Mouse (Mus musculus): ENCODE measurements around the gene Krtap13. TPM values are rescaled to one million over a fixed set of nuclear protein-coding genes. Genes with fewer than 3 reads are reported as not detected.

Gene Krtap13
- polyA plus RNA-seq, 1 experiment from 2014 or later: not detected

DNA sequence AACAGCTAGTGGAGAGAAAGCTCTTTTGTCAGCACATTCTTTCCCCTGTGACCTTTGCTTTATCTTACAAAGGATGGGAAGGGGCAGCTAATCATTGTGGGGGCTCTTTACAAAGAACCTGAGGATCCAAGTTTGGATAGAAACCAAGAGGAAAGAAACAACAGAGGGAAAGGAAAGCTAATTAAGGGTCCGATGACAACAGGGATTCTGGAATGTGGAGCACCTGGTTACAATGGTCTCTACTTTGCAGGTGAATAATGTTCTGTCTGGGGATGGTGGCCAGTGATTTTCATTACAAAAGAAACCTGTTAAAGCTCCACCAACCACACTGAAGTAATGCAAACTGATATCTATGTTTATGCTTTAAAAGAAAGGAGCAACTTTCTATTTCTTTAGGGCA, 31.4 kb downstream of the Krtap13 start:
- Histone ChIP-seq H3K36me3 (ENCODE audit: control insufficient read depth, insufficient read depth, low read length) (no peaks in the 10 kb centered on the region), H3K4me1 (ENCODE audit: control insufficient read depth, insufficient read depth, low read length) (no peaks in the 10 kb centered on the region), H3K9ac (ENCODE audit: low read length) (no peak overlapping the region), H3K27me3 (ENCODE audit: control insufficient read depth, insufficient read depth, low read length) (no peaks in the 10 kb centered on the region), H3K4me2 (ENCODE audit: low read depth, low read length) (no peak overlapping the region), H3K4me3 (replicated peaks; ENCODE audit: low read length) (no peak overlapping the region), H3K27ac (ENCODE audit: low read length) (no peak overlapping the region), H3K9me3 (replicated peaks; ENCODE audit: control insufficient read depth, low read length) (no peaks in the 10 kb centered on the region)
- WGBS: 41% methylated on average over 1 of the region's 1 CpGs
- ATAC-seq (ENCODE audit: insufficient read depth, low FRiP score): no peak

DNA sequence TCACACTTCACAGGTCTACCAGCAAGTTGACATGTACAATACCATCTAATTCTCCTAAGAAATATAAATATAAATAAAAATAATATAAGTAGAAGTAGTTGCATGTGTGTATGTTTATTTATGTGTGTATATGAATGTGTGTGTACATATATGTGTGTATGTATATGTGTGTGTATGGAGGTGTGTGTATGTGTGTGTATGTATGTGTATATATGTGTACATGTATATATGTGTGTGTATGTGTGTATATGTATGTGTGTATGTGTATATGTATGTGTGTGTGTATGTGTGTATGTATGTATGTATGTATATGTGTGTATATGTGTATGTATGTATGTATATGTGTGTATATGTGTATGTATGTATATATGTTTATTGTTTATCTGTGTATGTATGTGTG, 34.9 kb downstream of the Krtap13 start:
- H3K4me2 ChIP-seq (ENCODE audit: low read depth, low read length): no peak overlapping the region
- no peaks in the 10 kb centered on the region for H3K9me3 ChIP-seq (replicated peaks; ENCODE audit: control insufficient read depth, low read length)
- H3K27ac ChIP-seq (ENCODE audit: low read length): no peak overlapping the region
- ATAC-seq (ENCODE audit: insufficient read depth, low FRiP score): no peak
- no peaks in the 10 kb centered on the region for H3K4me1 ChIP-seq (ENCODE audit: control insufficient read depth, insufficient read depth, low read length)
- no peaks in the 10 kb centered on the region for H3K27me3 ChIP-seq (ENCODE audit: control insufficient read depth, insufficient read depth, low read length)
- no peaks in the 10 kb centered on the region for H3K36me3 ChIP-seq (ENCODE audit: control insufficient read depth, insufficient read depth, low read length)
- no peak overlapping the region for H3K9ac ChIP-seq (ENCODE audit: low read length)
- H3K4me3 ChIP-seq (replicated peaks; ENCODE audit: low read length): no peak overlapping the region

DNA sequence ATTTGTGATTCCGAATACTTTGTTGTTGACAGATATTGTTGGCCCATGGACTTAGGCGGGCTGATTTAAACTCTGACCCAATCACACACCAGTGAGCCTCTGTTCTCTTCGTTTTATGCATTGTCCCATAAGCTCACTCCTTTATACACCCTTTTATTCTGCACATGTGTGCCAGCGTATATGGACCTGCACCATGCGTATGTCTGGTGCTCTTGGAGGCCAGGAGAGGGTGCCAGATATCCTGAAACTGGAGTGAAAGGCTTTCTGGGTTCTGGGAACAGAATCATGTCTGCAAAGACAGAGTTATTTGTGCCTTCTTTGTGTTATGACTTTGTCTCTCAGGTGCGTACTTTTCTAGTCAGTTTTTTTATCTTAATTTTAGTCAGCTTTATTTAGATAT, 40.2 kb downstream of the Krtap13 start:
- Histone ChIP-seq H3K27me3 (ENCODE audit: control insufficient read depth, insufficient read depth, low read length) (no peaks in the 10 kb centered on the region), H3K4me1 (ENCODE audit: control insufficient read depth, insufficient read depth, low read length) (no peaks in the 10 kb centered on the region), H3K27ac (ENCODE audit: low read length) (no peak overlapping the region), H3K4me3 (replicated peaks; ENCODE audit: low read length) (no peak overlapping the region), H3K4me2 (ENCODE audit: low read depth, low read length) (no peak overlapping the region), H3K9ac (ENCODE audit: low read length) (no peak overlapping the region), H3K9me3 (replicated peaks; ENCODE audit: control insufficient read depth, low read length) (no peaks in the 10 kb centered on the region), H3K36me3 (ENCODE audit: control insufficient read depth, insufficient read depth, low read length) (no peaks in the 10 kb centered on the region)
- ATAC-seq (ENCODE audit: insufficient read depth, low FRiP score): no peak
- 81% methylated on average over 6 of the region's 6 CpGs for WGBS

DNA sequence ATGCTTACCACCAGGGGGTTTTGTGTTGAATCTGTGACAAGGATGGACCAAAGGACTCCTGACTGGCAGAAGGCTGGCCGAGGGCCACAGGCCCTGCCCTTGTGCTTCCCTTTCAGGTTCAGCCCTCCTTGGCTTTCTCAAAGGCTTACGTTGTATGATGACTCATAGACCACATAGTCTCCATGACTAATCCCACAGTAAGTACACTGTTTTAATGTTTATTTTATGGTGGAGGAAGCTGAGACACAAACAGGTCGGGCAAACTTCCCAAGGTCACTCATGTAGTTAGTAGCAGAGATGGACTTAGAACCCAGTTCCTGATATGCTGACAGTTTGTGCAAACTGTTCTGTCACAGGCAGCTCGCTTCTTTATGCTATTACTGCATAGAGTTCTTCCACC, 40.7 kb downstream of the Krtap13 start:
- H3K9me3 ChIP-seq (replicated peaks; ENCODE audit: control insufficient read depth, low read length): no peaks in the 10 kb centered on the region
- peak; percentile 86; the same call in 1 of the 2 replicates for ATAC-seq (ENCODE audit: insufficient read depth, low FRiP score)
- H3K9ac ChIP-seq (ENCODE audit: low read length): no peak overlapping the region
- H3K4me1 ChIP-seq (ENCODE audit: control insufficient read depth, insufficient read depth, low read length): no peaks in the 10 kb centered on the region
- H3K27me3 ChIP-seq (ENCODE audit: control insufficient read depth, insufficient read depth, low read length): no peaks in the 10 kb centered on the region
- H3K4me3 ChIP-seq (replicated peaks; ENCODE audit: low read length): no peak overlapping the region
- H3K36me3 ChIP-seq (ENCODE audit: control insufficient read depth, insufficient read depth, low read length): no peaks in the 10 kb centered on the region
- no peak overlapping the region for H3K27ac ChIP-seq (ENCODE audit: low read length)
- WGBS: 56% methylated on average over 4 of the region's 4 CpGs
- H3K4me2 ChIP-seq (ENCODE audit: low read depth, low read length): no peak overlapping the region

DNA sequence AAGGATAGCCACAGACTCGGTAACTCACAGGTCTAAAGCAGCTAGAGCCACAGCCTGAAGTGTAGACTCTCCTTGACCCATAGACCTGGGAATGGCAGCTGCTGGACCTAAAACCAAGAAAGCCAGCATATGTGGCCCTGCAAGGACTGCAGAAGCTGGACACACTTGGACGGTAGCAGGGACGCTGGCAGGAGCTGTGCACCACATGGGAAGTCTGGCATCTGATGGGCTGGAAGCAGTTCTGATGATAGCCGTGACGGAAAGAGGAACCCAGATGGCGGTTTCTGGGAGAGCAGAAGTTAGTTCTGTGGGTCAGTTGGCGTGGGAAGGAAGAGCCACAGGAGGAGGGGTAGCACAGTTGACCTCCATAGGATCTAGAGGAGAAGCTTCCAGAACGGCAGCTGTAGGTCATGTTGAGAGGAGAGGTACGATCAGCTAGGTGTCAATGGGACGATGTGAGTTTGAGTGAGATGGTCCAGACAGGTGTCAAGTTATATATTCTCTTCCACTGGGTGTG, 43.9 kb downstream of the Krtap13 start, which contains the start of gene 2310061N02Rik:
2310061N02Rik (minus strand) TSS at position 467 of the 517 bp plus-strand sequence.
- no peaks in the 10 kb centered on the region for H3K9me3 ChIP-seq (replicated peaks; ENCODE audit: control insufficient read depth, low read length)
- H3K4me2 ChIP-seq (ENCODE audit: low read depth, low read length): no peak within 1 kb of the TSS
- 91% methylated on average over 10 of the region's 10 CpGs for WGBS
- H3K36me3 ChIP-seq (ENCODE audit: control insufficient read depth, insufficient read depth, low read length): no peaks in the 10 kb centered on the region
- H3K4me3 ChIP-seq (replicated peaks; ENCODE audit: low read length): no peak within 1 kb of the TSS
- no peaks in the 10 kb centered on the region for H3K27me3 ChIP-seq (ENCODE audit: control insufficient read depth, insufficient read depth, low read length)
- ATAC-seq (ENCODE audit: insufficient read depth, low FRiP score): no peak
- no peak within 1 kb of the TSS for H3K27ac ChIP-seq (ENCODE audit: low read length)
- H3K9ac ChIP-seq (ENCODE audit: low read length): no peak within 1 kb of the TSS
- H3K4me1 ChIP-seq (ENCODE audit: control insufficient read depth, insufficient read depth, low read length): no peaks in the 10 kb centered on the region

DNA sequence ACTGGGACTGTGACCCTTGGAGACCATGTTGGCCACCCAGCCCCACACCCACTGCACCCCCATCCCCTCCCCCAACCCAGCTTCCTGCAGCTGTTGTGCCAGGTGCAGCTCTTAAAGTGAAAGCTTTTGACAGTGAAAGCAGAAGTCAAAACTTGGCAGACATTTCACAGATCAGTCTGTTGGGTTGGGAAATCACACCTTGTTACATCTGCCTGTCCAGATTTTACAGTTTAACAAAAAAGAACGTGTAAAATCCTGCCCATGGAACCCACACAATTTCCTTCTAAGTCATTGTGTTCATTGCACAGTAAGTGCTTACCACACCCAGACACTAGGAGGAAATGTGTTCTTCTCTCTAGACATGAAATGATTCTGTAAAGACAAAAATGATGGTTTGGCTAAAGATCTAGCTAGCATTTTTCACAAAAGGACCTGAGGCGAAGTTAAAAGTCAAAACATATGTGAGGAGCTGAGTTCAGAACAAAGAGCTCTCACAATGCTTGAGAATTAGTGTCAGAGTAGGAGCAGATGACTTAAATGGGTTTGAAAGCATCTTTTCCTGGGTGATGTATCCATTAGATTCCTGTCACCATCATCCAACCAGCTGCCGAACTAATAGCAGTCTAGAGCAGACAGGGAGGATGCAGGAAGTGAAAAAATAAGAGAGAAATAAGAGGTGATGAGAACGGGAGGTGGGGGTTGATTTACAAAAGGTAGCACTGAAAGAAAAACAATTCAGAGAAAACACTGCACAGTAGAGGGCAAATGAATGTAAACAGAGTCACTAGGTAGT, 50.2 kb downstream of the Krtap13 start:
- 40% methylated on average over 4 of the region's 4 CpGs for WGBS
- Histone ChIP-seq H3K27ac (ENCODE audit: low read length) (no peak overlapping the region), H3K9me3 (replicated peaks; ENCODE audit: control insufficient read depth, low read length) (no peaks in the 10 kb centered on the region), H3K9ac (ENCODE audit: low read length) (no peak overlapping the region), H3K36me3 (ENCODE audit: control insufficient read depth, insufficient read depth, low read length) (no peaks in the 10 kb centered on the region), H3K27me3 (ENCODE audit: control insufficient read depth, insufficient read depth, low read length) (no peaks in the 10 kb centered on the region), H3K4me3 (replicated peaks; ENCODE audit: low read length) (no peak overlapping the region), H3K4me1 (ENCODE audit: control insufficient read depth, insufficient read depth, low read length) (no peaks in the 10 kb centered on the region), H3K4me2 (ENCODE audit: low read depth, low read length) (no peak overlapping the region)
- no peak for ATAC-seq (ENCODE audit: insufficient read depth, low FRiP score)

Other genes starting within 250 kb of the Krtap13 start
- gene Cldn17, start 244.7 kb downstream of the Krtap13 start, polyA plus RNA-seq (2015; fragmentation: Nextera tagmentation; extraction: Ambion mirVana): 1.0 and 3.2 TPM in 2 replicates
- 11.0 and 11.6 TPM in 2 replicates for gene Cldn8, start 188.5 kb downstream of the Krtap13 start, polyA plus RNA-seq (2015; fragmentation: Nextera tagmentation; extraction: Ambion mirVana)
- gene Krtap24-1, start 139.4 kb downstream of the Krtap13 start, polyA plus RNA-seq (2015; fragmentation: Nextera tagmentation; extraction: Ambion mirVana): not detected in 2 replicates
- gene 2310079G19Rik, start 124.0 kb downstream of the Krtap13 start, polyA plus RNA-seq (2015; fragmentation: Nextera tagmentation; extraction: Ambion mirVana): not detected in 2 replicates
- gene Krtap26-1, start 103.8 kb downstream of the Krtap13 start, polyA plus RNA-seq (2015; fragmentation: Nextera tagmentation; extraction: Ambion mirVana): not detected in 2 replicates
- gene Krtap27-1, start 80.0 kb downstream of the Krtap13 start, polyA plus RNA-seq (2015; fragmentation: Nextera tagmentation; extraction: Ambion mirVana): not detected in 2 replicates
- gene 2310061N02Rik, start 43.7 kb downstream of the Krtap13 start, polyA plus RNA-seq (2015; fragmentation: Nextera tagmentation; extraction: Ambion mirVana): not detected in 2 replicates
- gene Krtap13-1, start 22.8 kb downstream of the Krtap13 start, polyA plus RNA-seq (2015; fragmentation: Nextera tagmentation; extraction: Ambion mirVana): not detected in 2 replicates
- not detected in 2 replicates for gene 2310034C09Rik, start 7.2 kb upstream of the Krtap13 start, polyA plus RNA-seq (2015; fragmentation: Nextera tagmentation; extraction: Ambion mirVana)
- not detected in 2 replicates for gene 2310057N15Rik, start 22.6 kb upstream of the Krtap13 start, polyA plus RNA-seq (2015; fragmentation: Nextera tagmentation; extraction: Ambion mirVana)
- not detected in 2 replicates for gene Gm5965, start 26.3 kb upstream of the Krtap13 start, polyA plus RNA-seq (2015; fragmentation: Nextera tagmentation; extraction: Ambion mirVana)
- not detected in 2 replicates for gene Gm20741, start 60.6 kb upstream of the Krtap13 start, polyA plus RNA-seq (2015; fragmentation: Nextera tagmentation; extraction: Ambion mirVana)
- not detected in 2 replicates for gene Krtap15, start 68.6 kb upstream of the Krtap13 start, polyA plus RNA-seq (2015; fragmentation: Nextera tagmentation; extraction: Ambion mirVana)
- gene Krtap14, start 74.5 kb upstream of the Krtap13 start, polyA plus RNA-seq (2015; fragmentation: Nextera tagmentation; extraction: Ambion mirVana): not detected in 2 replicates
- gene Krtap19-1, start 117.8 kb upstream of the Krtap13 start, polyA plus RNA-seq (2015; fragmentation: Nextera tagmentation; extraction: Ambion mirVana): not detected in 2 replicates
- not detected in 2 replicates for gene Krtap19-2, start 122.6 kb upstream of the Krtap13 start, polyA plus RNA-seq (2015; fragmentation: Nextera tagmentation; extraction: Ambion mirVana)
- gene Krtap19-3, start 126.4 kb upstream of the Krtap13 start, polyA plus RNA-seq (2015; fragmentation: Nextera tagmentation; extraction: Ambion mirVana): not detected in 2 replicates
- not detected in 2 replicates for gene Krtap19-4, start 133.5 kb upstream of the Krtap13 start, polyA plus RNA-seq (2015; fragmentation: Nextera tagmentation; extraction: Ambion mirVana)
- not detected in 2 replicates for gene Krtap19-5, start 144.8 kb upstream of the Krtap13 start, polyA plus RNA-seq (2015; fragmentation: Nextera tagmentation; extraction: Ambion mirVana)
- not detected in 2 replicates for gene Krtap19-9b, start 180.6 kb upstream of the Krtap13 start, polyA plus RNA-seq (2015; fragmentation: Nextera tagmentation; extraction: Ambion mirVana)
- gene Krtap16-3, start 211.2 kb upstream of the Krtap13 start, polyA plus RNA-seq (2015; fragmentation: Nextera tagmentation; extraction: Ambion mirVana): not detected in 2 replicates